Mouse (Mus musculus) olfactory bulb, adult 2 months (tissue): ENCODE measurements at regions not wholly inside any gene's neighbourhood (a gene's known extent, or its start where the extent isn't known, plus 50 kb on each side); places are given as distances from the start of the nearest gene placed in this dataset.

Experiments used
- CTCF ChIP-seq: fragments of 200-500 bp; IDR thresholded peaks from 2 replicates; pipeline ENCODE4 v1.5.1; 2012; ENCODE audit warnings: low read depth, mild to moderate bottlenecking, low read length, moderate library complexity; ENCODE audit not compliant: insufficient read depth
- POLR2A ChIP-seq: fragments of 200-500 bp; IDR thresholded peaks from 2 replicates; pipeline ENCODE4 v1.6.1; 2012; ENCODE audit warnings: mild to moderate bottlenecking, low read depth, low read length, moderate library complexity; ENCODE audit not compliant: insufficient read depth

GRCm38 (mm10) chr9:88274040-88274439, 53.0 kb upstream of the Nt5e start:
- TF ChIP-seq POLR2A = no peak
- no peak for TF ChIP-seq CTCF
